Mouse (Mus musculus): ENCODE measurements at regions not wholly inside any gene's neighbourhood (a gene's known extent, or its start where the extent isn't known, plus 50 kb on each side); places are given as distances from the start of the nearest gene placed in this dataset.

DNA sequence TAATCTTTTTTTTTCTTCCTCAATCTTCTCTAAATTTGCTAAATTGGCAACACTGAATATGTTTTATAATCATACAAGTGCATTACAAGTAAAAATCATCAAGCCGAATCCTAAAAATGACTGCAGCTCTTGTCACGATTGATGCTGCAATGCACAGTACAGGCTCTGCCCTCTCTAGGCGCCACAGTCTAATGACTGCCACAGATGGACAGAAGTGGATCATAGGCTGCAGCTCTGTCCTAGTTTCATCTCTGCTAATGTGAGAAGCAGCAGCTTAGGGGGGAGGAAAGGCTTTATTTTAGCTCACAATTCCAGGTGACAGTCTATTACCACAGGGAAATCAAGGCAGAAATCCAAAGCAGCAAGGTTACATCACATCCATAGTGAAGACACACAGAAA is 560.8 kb downstream of the Cdk5rap2 start:
- 91% methylated on average over 3 of the region's 3 CpGs for WGBS
- Histone ChIP-seq H3K4me1 (ENCODE audit: insufficient read depth, low read length) (no peaks in the 10 kb centered on the region), H3K9me3 (ENCODE audit: low read length) (no peaks in the 10 kb centered on the region), H3K27ac (ENCODE audit: low read length) (no peak overlapping the region), H3K9ac (replicated peaks; ENCODE audit: low read length) (no peak overlapping the region), H3K36me3 (ENCODE audit: insufficient read depth, low read length) (no peaks in the 10 kb centered on the region), H3K27me3 (ENCODE audit: insufficient read depth, low read length) (no peaks in the 10 kb centered on the region), H3K4me2 (replicated peaks; ENCODE audit: low read depth, low read length) (no peak overlapping the region), H3K4me3 (ENCODE audit: low read length) (no peak overlapping the region)
- no peak for ATAC-seq (ENCODE audit: low FRiP score, low TSS enrichment)

DNA sequence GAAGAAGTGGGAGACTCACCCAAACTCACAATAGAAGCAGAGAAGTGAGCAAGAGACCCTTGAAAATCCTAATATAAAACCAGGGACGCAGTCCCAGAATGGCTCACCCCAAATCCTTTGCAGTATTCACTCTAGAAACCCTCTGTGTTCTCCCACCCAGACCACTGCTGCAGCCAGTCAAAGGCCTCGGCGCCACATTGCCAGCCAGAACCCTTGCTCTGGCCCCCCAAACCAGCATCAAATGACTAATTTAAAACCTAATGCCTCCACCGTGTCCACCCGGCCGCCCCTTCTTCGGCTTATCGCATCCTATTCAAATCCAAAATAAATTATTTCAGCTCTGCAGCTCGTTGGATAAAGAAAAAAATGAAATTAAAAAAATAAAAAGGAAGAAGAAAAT is 570.4 kb downstream of the Cdk5rap2 start:
- 49% methylated on average over 9 of the region's 9 CpGs for WGBS
- Histone ChIP-seq H3K27me3 (ENCODE audit: insufficient read depth, low read length) (no peaks in the 10 kb centered on the region), H3K27ac (ENCODE audit: low read length) (no peak overlapping the region), H3K9me3 (ENCODE audit: low read length) (no peaks in the 10 kb centered on the region), H3K4me2 (replicated peaks; ENCODE audit: low read depth, low read length) (no peak overlapping the region), H3K4me3 (ENCODE audit: low read length) (no peak overlapping the region), H3K36me3 (ENCODE audit: insufficient read depth, low read length) (no peaks in the 10 kb centered on the region), H3K9ac (replicated peaks; ENCODE audit: low read length) (no peak overlapping the region), H3K4me1 (ENCODE audit: insufficient read depth, low read length) (no peaks in the 10 kb centered on the region)
- ATAC-seq (ENCODE audit: low FRiP score, low TSS enrichment): no peak

DNA sequence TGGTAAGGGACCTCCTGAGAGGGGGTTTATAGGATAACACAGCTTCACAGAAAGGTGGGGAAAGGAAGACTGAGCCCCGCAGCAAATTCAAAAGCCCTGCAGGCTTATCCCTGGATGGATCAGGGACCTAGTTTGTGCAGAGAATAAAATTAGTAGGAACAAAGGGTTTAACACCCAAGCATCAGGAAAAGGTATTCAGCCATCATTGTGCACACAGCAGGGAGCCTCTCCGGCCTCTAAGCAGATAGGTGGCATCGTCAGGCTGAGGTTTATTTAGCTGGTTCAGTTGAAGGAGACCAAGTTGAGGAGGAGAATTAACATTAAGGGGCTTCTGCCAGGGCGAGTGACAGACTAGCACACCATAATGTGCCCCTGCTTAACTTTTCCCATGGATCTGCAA is 571.3 kb downstream of the Cdk5rap2 start:
- H3K27me3 ChIP-seq (ENCODE audit: insufficient read depth, low read length): no peaks in the 10 kb centered on the region
- no peaks in the 10 kb centered on the region for H3K4me1 ChIP-seq (ENCODE audit: insufficient read depth, low read length)
- no peaks in the 10 kb centered on the region for H3K9me3 ChIP-seq (ENCODE audit: low read length)
- no peak overlapping the region for H3K4me2 ChIP-seq (replicated peaks; ENCODE audit: low read depth, low read length)
- H3K9ac ChIP-seq (replicated peaks; ENCODE audit: low read length): no peak overlapping the region
- no peak for ATAC-seq (ENCODE audit: low FRiP score, low TSS enrichment)
- 47% methylated on average over 4 of the region's 4 CpGs for WGBS
- no peak overlapping the region for H3K27ac ChIP-seq (ENCODE audit: low read length)
- no peak overlapping the region for H3K4me3 ChIP-seq (ENCODE audit: low read length)
- no peaks in the 10 kb centered on the region for H3K36me3 ChIP-seq (ENCODE audit: insufficient read depth, low read length)

DNA sequence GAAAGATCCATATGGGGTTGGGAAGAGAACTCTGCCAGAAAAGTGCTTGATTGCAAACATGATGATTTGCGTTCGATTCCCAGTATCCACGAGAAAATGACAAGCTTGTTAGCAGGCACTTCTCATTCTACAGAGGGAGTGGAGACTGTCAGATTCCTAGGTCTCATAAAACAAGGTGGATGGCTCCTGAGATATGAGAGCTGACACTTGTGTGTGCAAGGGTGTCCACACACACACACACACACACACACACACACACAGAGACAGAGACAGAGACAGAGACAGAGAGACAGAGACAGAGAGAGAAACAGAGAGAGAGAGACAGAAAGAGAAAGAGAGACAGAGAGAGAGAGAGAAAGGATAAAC is 585.4 kb downstream of the Cdk5rap2 start:
- WGBS: 56% methylated on average over 3 of the region's 3 CpGs
- H3K9me3 ChIP-seq (ENCODE audit: low read length): peaks cover 3% of the 10 kb centered on the region; the same call in 1 of the 2 replicates
- H3K4me3 ChIP-seq (ENCODE audit: low read length): no peak overlapping the region
- H3K36me3 ChIP-seq (ENCODE audit: insufficient read depth, low read length): no peaks in the 10 kb centered on the region
- no peak overlapping the region for H3K27ac ChIP-seq (ENCODE audit: low read length)
- no peak overlapping the region for H3K4me2 ChIP-seq (replicated peaks; ENCODE audit: low read depth, low read length)
- H3K9ac ChIP-seq (replicated peaks; ENCODE audit: low read length): no peak overlapping the region
- ATAC-seq (ENCODE audit: low FRiP score, low TSS enrichment): no peak
- H3K4me1 ChIP-seq (ENCODE audit: insufficient read depth, low read length): no peaks in the 10 kb centered on the region
- H3K27me3 ChIP-seq (ENCODE audit: insufficient read depth, low read length): no peaks in the 10 kb centered on the region

DNA sequence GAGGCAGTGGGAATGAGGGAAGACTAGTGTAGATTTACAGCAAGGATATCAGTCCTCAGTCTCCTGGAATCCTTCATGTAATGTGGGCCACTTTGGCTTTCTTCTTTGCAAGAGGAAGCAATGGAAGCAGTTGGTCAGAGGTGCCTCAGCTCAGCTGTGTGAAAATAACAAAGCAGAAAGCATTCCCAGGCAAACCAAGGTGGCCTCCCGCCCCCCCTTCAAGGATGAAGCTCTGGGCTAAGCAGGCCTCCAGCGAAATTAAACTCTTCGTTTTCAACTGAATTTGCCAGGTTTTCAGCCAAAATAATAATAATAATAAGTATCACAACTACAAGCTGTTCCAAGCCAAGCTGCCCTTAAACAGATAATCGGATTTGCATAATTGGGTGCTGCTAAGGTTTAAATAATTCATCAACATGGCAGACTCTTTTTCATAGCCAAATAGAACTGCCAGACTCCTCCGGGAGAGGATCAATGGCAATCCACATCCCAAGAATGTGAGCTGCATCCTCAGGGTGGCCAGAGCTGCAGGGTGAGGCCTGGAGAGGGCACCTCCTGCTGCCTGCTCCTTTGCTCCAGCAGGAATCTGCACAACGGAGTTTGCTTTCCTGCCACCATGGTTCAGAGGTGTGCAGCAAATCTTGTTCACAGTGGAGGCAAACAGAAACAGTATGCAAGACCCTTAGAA is 585.9 kb downstream of the Cdk5rap2 start:
- Histone ChIP-seq H3K9ac (replicated peaks; ENCODE audit: low read length) (no peak overlapping the region), H3K27ac (ENCODE audit: low read length) (no peak overlapping the region), H3K9me3 (ENCODE audit: low read length) (peaks cover 3% of the 10 kb centered on the region; the same call in 1 of the 2 replicates), H3K36me3 (ENCODE audit: insufficient read depth, low read length) (no peaks in the 10 kb centered on the region), H3K4me3 (ENCODE audit: low read length) (no peak overlapping the region), H3K4me2 (replicated peaks; ENCODE audit: low read depth, low read length) (no peak overlapping the region), H3K27me3 (ENCODE audit: insufficient read depth, low read length) (no peaks in the 10 kb centered on the region), H3K4me1 (ENCODE audit: insufficient read depth, low read length) (no peaks in the 10 kb centered on the region)
- no peak for ATAC-seq (ENCODE audit: low FRiP score, low TSS enrichment)
- WGBS: 51% methylated on average over 6 of the region's 6 CpGs

DNA sequence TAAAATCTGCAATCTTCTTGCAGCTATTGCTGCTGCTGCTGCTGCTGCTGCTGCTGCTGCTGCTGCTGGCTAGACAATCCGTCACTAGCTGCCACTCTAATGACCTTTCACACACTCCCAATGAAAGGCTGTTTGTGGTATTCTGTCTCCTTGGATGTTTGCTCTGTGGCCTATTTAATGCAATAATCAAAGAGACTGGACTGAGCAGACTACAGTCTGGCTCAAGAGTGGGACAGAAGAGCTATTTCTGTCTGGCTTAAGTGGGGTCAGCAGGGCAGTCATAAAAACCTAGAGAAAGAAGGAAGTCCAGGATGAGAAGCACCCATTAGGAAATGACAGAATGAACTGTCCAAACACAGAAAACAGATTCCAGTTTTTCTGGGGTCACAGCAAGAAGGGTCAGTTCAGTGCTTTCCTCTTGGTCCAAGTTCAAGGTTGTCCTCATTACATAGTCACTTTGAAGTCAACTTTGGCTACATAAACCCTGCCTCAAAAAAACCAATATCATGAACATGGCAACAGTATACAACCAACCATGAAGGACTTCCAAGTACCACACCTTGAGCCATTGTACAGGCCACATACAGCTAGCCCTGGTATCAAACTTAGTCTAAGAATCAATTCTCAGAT is 586.8 kb downstream of the Cdk5rap2 start:
- peak; percentile 76; the same call in 1 of the 2 replicates for ATAC-seq (ENCODE audit: low FRiP score, low TSS enrichment)

DNA sequence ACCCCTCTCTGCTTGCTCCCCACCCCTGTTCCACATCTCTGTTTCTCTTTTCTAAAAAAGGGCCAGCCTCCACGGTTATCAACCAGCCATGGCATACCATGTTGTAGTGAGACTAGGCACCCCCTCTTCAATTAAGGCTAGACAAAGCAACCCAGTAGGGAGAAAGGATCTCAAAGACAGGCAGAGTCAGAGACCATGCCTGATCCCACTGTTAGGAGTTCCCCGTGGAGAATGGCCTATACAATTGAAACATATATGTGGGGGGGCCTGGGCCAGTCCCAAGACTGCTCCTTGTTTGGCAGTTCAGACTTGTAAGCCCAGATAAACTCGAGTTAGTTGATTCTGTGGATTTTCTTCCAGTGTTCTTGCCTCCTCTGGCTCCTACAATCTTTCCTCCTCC is 591.4 kb downstream of the Cdk5rap2 start:
- Histone ChIP-seq H3K27ac (ENCODE audit: low read length) (no peak overlapping the region), H3K9ac (replicated peaks; ENCODE audit: low read length) (no peak overlapping the region), H3K36me3 (ENCODE audit: insufficient read depth, low read length) (no peaks in the 10 kb centered on the region), H3K27me3 (ENCODE audit: insufficient read depth, low read length) (no peaks in the 10 kb centered on the region), H3K4me3 (ENCODE audit: low read length) (no peak overlapping the region), H3K9me3 (ENCODE audit: low read length) (peaks cover 3% of the 10 kb centered on the region; the same call in 1 of the 2 replicates), H3K4me1 (ENCODE audit: insufficient read depth, low read length) (no peaks in the 10 kb centered on the region), H3K4me2 (replicated peaks; ENCODE audit: low read depth, low read length) (no peak overlapping the region)
- ATAC-seq (ENCODE audit: low FRiP score, low TSS enrichment): no peak
- 68% methylated on average over 3 of the region's 3 CpGs for WGBS

More for the DNA sequence above, 586.8 kb downstream of the Cdk5rap2 start:
- Histone ChIP-seq H3K27ac (ENCODE audit: low read length) (no peak overlapping the region), H3K36me3 (ENCODE audit: insufficient read depth, low read length) (no peaks in the 10 kb centered on the region), H3K27me3 (ENCODE audit: insufficient read depth, low read length) (no peaks in the 10 kb centered on the region), H3K9ac (replicated peaks; ENCODE audit: low read length) (no peak overlapping the region), H3K4me2 (replicated peaks; ENCODE audit: low read depth, low read length) (no peak overlapping the region), H3K9me3 (ENCODE audit: low read length) (peaks cover 3% of the 10 kb centered on the region; the same call in 1 of the 2 replicates), H3K4me3 (ENCODE audit: low read length) (no peak overlapping the region), H3K4me1 (ENCODE audit: insufficient read depth, low read length) (no peaks in the 10 kb centered on the region)
- WGBS: 14% methylated on average over 1 of the region's 1 CpGs

DNA sequence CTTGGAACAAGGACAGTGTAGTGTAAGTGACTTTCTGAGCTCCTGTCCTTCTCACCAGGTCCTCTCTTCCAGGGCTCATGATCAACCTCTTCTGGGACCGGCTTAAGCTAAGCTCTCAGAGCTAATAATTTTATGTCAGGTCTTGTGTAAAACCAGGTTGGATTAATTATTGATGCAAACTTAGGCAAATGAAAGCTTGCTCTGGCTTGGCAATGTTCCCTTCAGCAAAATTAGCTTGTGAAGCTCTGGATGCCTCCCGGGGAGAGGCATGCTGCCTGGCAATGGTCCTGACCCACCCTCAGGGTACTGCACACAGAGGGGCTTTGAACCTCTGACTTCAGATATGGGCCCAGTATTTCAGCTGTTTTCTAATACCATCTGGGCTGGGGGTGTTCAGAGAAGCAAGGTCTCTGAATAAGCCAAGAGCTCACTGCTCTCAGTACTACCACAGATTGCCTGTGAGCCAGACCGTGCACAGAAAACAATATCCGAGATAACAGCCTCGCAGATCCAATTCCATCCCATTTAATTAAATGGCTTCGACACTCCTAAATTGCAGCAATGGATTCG is 624.7 kb downstream of the Cdk5rap2 start:
- H3K27me3 ChIP-seq (ENCODE audit: insufficient read depth, low read length): no peaks in the 10 kb centered on the region
- no peak overlapping the region for H3K27ac ChIP-seq (ENCODE audit: low read length)
- H3K9me3 ChIP-seq (ENCODE audit: low read length): no peaks in the 10 kb centered on the region
- no peak for ATAC-seq (ENCODE audit: low FRiP score, low TSS enrichment)
- no peak overlapping the region for H3K4me3 ChIP-seq (ENCODE audit: low read length)
- H3K4me2 ChIP-seq (replicated peaks; ENCODE audit: low read depth, low read length): no peak overlapping the region
- H3K9ac ChIP-seq (replicated peaks; ENCODE audit: low read length): no peak overlapping the region
- no peaks in the 10 kb centered on the region for H3K36me3 ChIP-seq (ENCODE audit: insufficient read depth, low read length)
- no peaks in the 10 kb centered on the region for H3K4me1 ChIP-seq (ENCODE audit: insufficient read depth, low read length)
- 80% methylated on average over 7 of the region's 7 CpGs for WGBS

DNA sequence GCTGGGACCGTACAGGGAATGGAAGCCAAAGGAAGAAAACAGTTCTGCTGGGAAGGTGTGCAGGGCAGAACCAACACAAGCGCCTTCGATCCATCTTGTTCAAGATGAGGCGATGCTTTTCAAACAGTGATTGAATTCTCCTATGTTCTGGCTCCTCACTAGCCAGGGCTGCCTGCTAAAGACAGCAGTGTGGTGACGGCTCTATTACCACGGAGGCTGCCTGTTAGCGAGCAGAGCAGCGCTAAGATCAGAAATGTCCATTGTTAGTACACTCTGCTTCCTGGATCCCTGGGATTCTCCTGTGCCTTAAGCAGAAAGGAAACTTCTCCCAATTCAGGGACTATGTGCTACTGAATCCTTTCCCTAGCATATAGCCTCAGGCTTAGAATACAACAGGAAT is 629.0 kb downstream of the Cdk5rap2 start:
- Histone ChIP-seq H3K27me3 (ENCODE audit: insufficient read depth, low read length) (no peaks in the 10 kb centered on the region), H3K9me3 (ENCODE audit: low read length) (no peaks in the 10 kb centered on the region), H3K9ac (replicated peaks; ENCODE audit: low read length) (no peak overlapping the region), H3K4me2 (replicated peaks; ENCODE audit: low read depth, low read length) (no peak overlapping the region), H3K4me1 (ENCODE audit: insufficient read depth, low read length) (no peaks in the 10 kb centered on the region), H3K4me3 (ENCODE audit: low read length) (no peak overlapping the region), H3K27ac (ENCODE audit: low read length) (no peak overlapping the region), H3K36me3 (ENCODE audit: insufficient read depth, low read length) (no peaks in the 10 kb centered on the region)
- WGBS: 68% methylated on average over 8 of the region's 8 CpGs
- no peak for ATAC-seq (ENCODE audit: low FRiP score, low TSS enrichment)

DNA sequence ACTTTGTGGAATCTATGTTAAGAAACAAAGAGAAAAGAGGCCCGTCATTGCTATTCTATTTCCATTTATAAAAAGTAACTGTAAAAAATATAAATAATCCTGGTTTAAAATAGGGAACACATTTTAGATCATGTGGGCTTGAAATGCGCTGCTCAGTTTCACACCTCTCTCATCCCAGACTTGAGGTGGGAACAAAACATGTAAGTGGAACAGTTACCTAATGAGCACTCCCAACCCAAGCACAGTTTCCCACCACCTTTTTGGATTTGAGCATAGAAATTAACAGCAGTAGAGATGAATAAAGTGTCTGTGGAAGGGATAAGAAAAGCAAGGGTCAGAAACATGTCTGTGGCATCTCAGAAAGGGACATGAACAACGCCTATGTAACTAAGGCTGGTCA is 648.4 kb downstream of the Cdk5rap2 start:
- no peak for ATAC-seq (ENCODE audit: low FRiP score, low TSS enrichment)
- H3K27me3 ChIP-seq (ENCODE audit: insufficient read depth, low read length): no peaks in the 10 kb centered on the region
- H3K4me2 ChIP-seq (replicated peaks; ENCODE audit: low read depth, low read length): no peak overlapping the region
- H3K9me3 ChIP-seq (ENCODE audit: low read length): no peaks in the 10 kb centered on the region
- H3K4me1 ChIP-seq (ENCODE audit: insufficient read depth, low read length): no peaks in the 10 kb centered on the region
- H3K9ac ChIP-seq (replicated peaks; ENCODE audit: low read length): no peak overlapping the region
- no peak overlapping the region for H3K27ac ChIP-seq (ENCODE audit: low read length)
- no peak overlapping the region for H3K4me3 ChIP-seq (ENCODE audit: low read length)
- no peaks in the 10 kb centered on the region for H3K36me3 ChIP-seq (ENCODE audit: insufficient read depth, low read length)
- 84% methylated on average over 3 of the region's 3 CpGs for WGBS
